Mouse (Mus musculus): ENCODE data around the gene Pop7. TPM values are rescaled to one million over a fixed set of nuclear protein-coding genes. Genes with fewer than 3 reads are reported as not detected.
A peak's percentile ranks its signal among the peaks of the same experiment; 100 is the strongest.

Gene Pop7
- polyA plus RNA-seq, 1 experiment, result 53.0 TPM

- TF ChIP-seq POLR2A (IDR thresholded peaks at IDR 0.05; ENCODE audit: insufficient read length, low read depth) (no peak), REST (IDR thresholded peaks at IDR 0.05; ENCODE audit: insufficient read depth, insufficient read length) (no peak), MYOD1 (IDR thresholded peaks at IDR 0.05; ENCODE audit: control insufficient read depth in 1 of 3, insufficient read length in 2 of 3, low read depth in 2 of 3) (peak in 1 of 3 experiments; percentile 45), CEBPB (IDR thresholded peaks at IDR 0.05; ENCODE audit: insufficient read depth, poor library complexity, severe bottlenecking) (no peak)
- H3K4me2 ChIP-seq (ENCODE audit: low read depth), result peak overlapping the region; percentile 80
- peaks cover 51% of the 10 kb centered on the region for H3K79me2 ChIP-seq (ENCODE audit: control insufficient read depth, insufficient read depth)
- H3K4me3 ChIP-seq, result peak overlapping the region; percentile 29
- no peaks in the 10 kb centered on the region for H3K27me3 ChIP-seq (ENCODE audit: control insufficient read depth, insufficient read depth, insufficient read length)
- H3K36me3 ChIP-seq (ENCODE audit: control insufficient read depth, insufficient read depth), result no peaks in the 10 kb centered on the region
- H3ac ChIP-seq (ENCODE audit: control insufficient read depth, insufficient read length), result peak overlapping the region; percentile 98
These were observed 8.5 kb upstream of the Pop7 start for GRCm38 (mm10) chr5:137510573-137511390.

GRCm38 (mm10) chr5:137510014-137510501 is 7.7 kb upstream of the Pop7 start:
- Histone ChIP-seq H3K79me2 (ENCODE audit: control insufficient read depth, insufficient read depth) (peaks cover 44% of the 10 kb centered on the region), H3K4me2 (ENCODE audit: low read depth) (peak overlapping the region; percentile 71), H3K27me3 (ENCODE audit: control insufficient read depth, insufficient read depth, insufficient read length) (no peaks in the 10 kb centered on the region), H3K36me3 (ENCODE audit: control insufficient read depth, insufficient read depth) (no peaks in the 10 kb centered on the region), H3K4me3 (peak overlapping the region; percentile 29), H3ac (ENCODE audit: control insufficient read depth, insufficient read length) (peak overlapping the region; percentile 98)
- TF ChIP-seq CEBPB (IDR thresholded peaks at IDR 0.05; ENCODE audit: insufficient read depth, poor library complexity, severe bottlenecking) (no peak), TCF3 (IDR thresholded peaks at IDR 0.05; ENCODE audit: insufficient read length, low read depth) (no peak), USF1 (IDR thresholded peaks at IDR 0.05; ENCODE audit: low read depth) (peak; percentile 87), SRF (IDR thresholded peaks at IDR 0.05; ENCODE audit: control insufficient read depth, insufficient read length, low read depth) (no peak), E2F4 (IDR thresholded peaks at IDR 0.05; ENCODE audit: insufficient read depth) (no peak), POLR2A (IDR thresholded peaks at IDR 0.05; ENCODE audit: insufficient read length, low read depth) (peak; percentile 59)

GRCm38 (mm10) chr5:137504041-137504440 is 1.7 kb upstream of the Pop7 start:
- Histone ChIP-seq H3K4me2 (ENCODE audit: low read depth) (no peak overlapping the region), H3K4me3 (no peak overlapping the region), H3ac (ENCODE audit: control insufficient read depth, insufficient read length) (no peak overlapping the region), H3K79me2 (ENCODE audit: control insufficient read depth, insufficient read depth) (peaks cover 7% of the 10 kb centered on the region), H3K36me3 (ENCODE audit: control insufficient read depth, insufficient read depth) (no peaks in the 10 kb centered on the region), H3K27me3 (ENCODE audit: control insufficient read depth, insufficient read depth, insufficient read length) (no peaks in the 10 kb centered on the region)
- TF ChIP-seq SRF (IDR thresholded peaks at IDR 0.05; ENCODE audit: control insufficient read depth, insufficient read length, low read depth), result no peak
- TF ChIP-seq CEBPB (IDR thresholded peaks at IDR 0.05; ENCODE audit: insufficient read depth, poor library complexity, severe bottlenecking), result no peak
- TF ChIP-seq MYOG (IDR thresholded peaks at IDR 0.05; ENCODE audit: control insufficient read depth in 1 of 3, insufficient read depth in 1 of 3, insufficient read length in 2 of 3, low read depth in 2 of 3), result no peak
- no peak for TF ChIP-seq TCF3 (IDR thresholded peaks at IDR 0.05; ENCODE audit: insufficient read length, low read depth)
- no peak for TF ChIP-seq MYOD1 (IDR thresholded peaks at IDR 0.05; ENCODE audit: control insufficient read depth in 1 of 3, insufficient read length in 2 of 3, low read depth in 2 of 3)
- no peak for TF ChIP-seq POLR2A (IDR thresholded peaks at IDR 0.05; ENCODE audit: insufficient read length, low read depth)
- TF ChIP-seq REST (IDR thresholded peaks at IDR 0.05; ENCODE audit: insufficient read depth, insufficient read length), result no peak
- TF ChIP-seq E2F4 (IDR thresholded peaks at IDR 0.05; ENCODE audit: insufficient read depth), result no peak
- TF ChIP-seq MAX (IDR thresholded peaks at IDR 0.05; ENCODE audit: low read depth), result no peak
- TF ChIP-seq USF1 (IDR thresholded peaks at IDR 0.05; ENCODE audit: low read depth), result no peak
- no peak for TF ChIP-seq POLR2AphosphoS2 (IDR thresholded peaks at IDR 0.05; ENCODE audit: insufficient read length, low read depth)
- TF ChIP-seq TCF12 (IDR thresholded peaks at IDR 0.05; ENCODE audit: insufficient read depth, poor library complexity, severe bottlenecking), result no peak

- Histone ChIP-seq H3K4me3 (peak overlapping the region; percentile 58), H3ac (ENCODE audit: control insufficient read depth, insufficient read length) (peak overlapping the region; percentile 94), H3K27me3 (ENCODE audit: control insufficient read depth, insufficient read depth, insufficient read length) (no peaks in the 10 kb centered on the region), H3K4me2 (ENCODE audit: low read depth) (peak overlapping the region; percentile 68), H3K36me3 (ENCODE audit: control insufficient read depth, insufficient read depth) (no peaks in the 10 kb centered on the region), H3K79me2 (ENCODE audit: control insufficient read depth, insufficient read depth) (peaks cover 7% of the 10 kb centered on the region)
- TF ChIP-seq SRF (IDR thresholded peaks at IDR 0.05; ENCODE audit: control insufficient read depth, insufficient read length, low read depth) (peak; percentile 30), POLR2AphosphoS2 (IDR thresholded peaks at IDR 0.05; ENCODE audit: insufficient read length, low read depth) (peak; percentile 52), E2F4 (IDR thresholded peaks at IDR 0.05; ENCODE audit: insufficient read depth) (peak; percentile 62), POLR2A (IDR thresholded peaks at IDR 0.05; ENCODE audit: insufficient read length, low read depth) (peak; percentile 37), MYOG (IDR thresholded peaks at IDR 0.05; ENCODE audit: control insufficient read depth in 1 of 3, insufficient read depth in 1 of 3, insufficient read length in 2 of 3, low read depth in 2 of 3) (no peak), USF1 (IDR thresholded peaks at IDR 0.05; ENCODE audit: low read depth) (no peak)
These were observed 371 bp upstream of the Pop7 start for GRCm38 (mm10) chr5:137502667-137503110.

- Histone ChIP-seq H3K27me3 (ENCODE audit: control insufficient read depth, insufficient read depth, insufficient read length) (peaks cover 12% of the 10 kb centered on the region), H3K4me2 (ENCODE audit: low read depth) (no peak overlapping the region), H3K79me2 (ENCODE audit: control insufficient read depth, insufficient read depth) (peaks cover 7% of the 10 kb centered on the region), H3K36me3 (ENCODE audit: control insufficient read depth, insufficient read depth) (no peaks in the 10 kb centered on the region), H3K4me3 (no peak overlapping the region), H3ac (ENCODE audit: control insufficient read depth, insufficient read length) (no peak overlapping the region)
- no peak for TF ChIP-seq POLR2A (IDR thresholded peaks at IDR 0.05; ENCODE audit: insufficient read length, low read depth)
- TF ChIP-seq MAX (IDR thresholded peaks at IDR 0.05; ENCODE audit: low read depth), result no peak
- TF ChIP-seq E2F4 (IDR thresholded peaks at IDR 0.05; ENCODE audit: insufficient read depth), result no peak
- TF ChIP-seq TCF12 (IDR thresholded peaks at IDR 0.05; ENCODE audit: insufficient read depth, poor library complexity, severe bottlenecking), result no peak
- no peak for TF ChIP-seq USF1 (IDR thresholded peaks at IDR 0.05; ENCODE audit: low read depth)
- no peak for TF ChIP-seq MYOD1 (IDR thresholded peaks at IDR 0.05; ENCODE audit: control insufficient read depth in 1 of 3, insufficient read length in 2 of 3, low read depth in 2 of 3)
- no peak for TF ChIP-seq POLR2AphosphoS2 (IDR thresholded peaks at IDR 0.05; ENCODE audit: insufficient read length, low read depth)
- TF ChIP-seq TCF3 (IDR thresholded peaks at IDR 0.05; ENCODE audit: insufficient read length, low read depth), result no peak
These were observed 2.1 kb downstream of the Pop7 start for GRCm38 (mm10) chr5:137500186-137500585.
